Mouse (Mus musculus): ENCODE measurements at regions not wholly inside any gene's neighbourhood (a gene's known extent, or its start where the extent isn't known, plus 50 kb on each side); places are given as distances from the start of the nearest gene placed in this dataset.

DNA sequence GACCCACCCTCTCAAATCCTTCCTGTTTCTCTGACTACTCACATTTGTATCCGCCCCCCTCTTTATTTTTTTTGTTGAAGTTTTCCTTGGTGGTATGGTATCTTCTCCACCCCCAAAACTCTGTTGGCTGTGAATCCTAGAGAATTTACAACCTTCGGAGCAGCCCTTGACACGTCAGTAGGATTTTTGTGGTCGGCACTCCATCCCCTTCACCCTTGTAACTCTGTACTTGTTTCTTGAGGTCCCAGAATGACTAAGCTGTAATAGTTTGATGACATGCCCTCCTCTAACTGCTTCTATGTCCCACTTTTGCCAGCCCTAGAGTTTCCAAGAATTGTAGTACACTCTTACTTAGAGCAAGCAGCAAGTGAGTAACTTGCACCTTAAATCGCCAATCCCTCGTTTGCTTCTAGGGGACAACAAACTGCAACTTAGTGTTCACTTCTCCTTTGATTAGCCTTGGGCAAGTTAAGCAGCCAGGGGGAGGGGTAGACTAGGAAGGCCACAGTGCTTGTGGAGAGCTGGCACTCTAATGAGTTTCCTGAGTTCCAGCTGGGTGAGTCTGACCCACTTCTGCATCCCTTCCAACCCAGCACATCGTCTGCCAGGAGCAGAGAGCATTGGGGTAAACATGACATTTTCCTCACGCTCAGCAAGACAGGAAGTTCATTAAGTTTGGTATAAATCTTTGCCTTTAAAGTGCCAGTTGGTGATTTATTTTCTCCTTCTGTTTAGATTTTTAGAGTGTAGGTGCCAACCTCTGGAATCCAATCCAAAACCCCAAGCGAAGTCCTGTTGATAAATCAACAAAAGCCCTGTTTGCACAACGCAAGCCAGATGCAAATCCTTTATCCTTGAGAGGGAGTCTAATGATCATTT is 118.7 kb downstream of the Foxa2 start:
- DNase-seq (ENCODE audit: low spot score), result peak; percentile 94

GRCm38 (mm10) chr2:147926861-147927260 is 119.9 kb downstream of the Foxa2 start:
- DNase-seq (ENCODE audit: low spot score), result no peak

GRCm38 (mm10) chr2:147907341-147907740 is 139.4 kb downstream of the Foxa2 start:
- DNase-seq (ENCODE audit: low spot score), result no peak

GRCm38 (mm10) chr2:147905759-147906740 is 140.7 kb downstream of the Foxa2 start:
- DNase-seq (ENCODE audit: low spot score), result no peak

DNA sequence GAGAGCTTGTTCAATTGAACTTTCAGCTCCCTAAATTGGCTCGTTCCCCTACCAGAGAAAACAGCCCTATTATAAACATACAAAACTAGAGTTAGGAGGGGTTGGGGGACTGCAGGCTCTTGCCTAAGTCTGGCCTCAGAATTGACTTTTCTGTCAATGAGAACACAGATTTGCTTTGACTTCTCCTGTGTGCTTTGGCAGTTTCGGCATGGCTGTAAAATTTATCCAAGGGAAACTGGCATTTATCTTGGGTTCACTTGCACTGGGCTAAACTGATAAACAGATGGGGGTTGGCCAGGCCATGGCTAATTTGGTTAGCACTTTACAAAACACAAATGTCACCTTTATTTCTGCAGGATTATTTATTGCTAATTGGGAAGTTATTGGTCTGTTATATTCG is 141.7 kb downstream of the Foxa2 start:
- DNase-seq (ENCODE audit: low spot score), result no peak

DNA sequence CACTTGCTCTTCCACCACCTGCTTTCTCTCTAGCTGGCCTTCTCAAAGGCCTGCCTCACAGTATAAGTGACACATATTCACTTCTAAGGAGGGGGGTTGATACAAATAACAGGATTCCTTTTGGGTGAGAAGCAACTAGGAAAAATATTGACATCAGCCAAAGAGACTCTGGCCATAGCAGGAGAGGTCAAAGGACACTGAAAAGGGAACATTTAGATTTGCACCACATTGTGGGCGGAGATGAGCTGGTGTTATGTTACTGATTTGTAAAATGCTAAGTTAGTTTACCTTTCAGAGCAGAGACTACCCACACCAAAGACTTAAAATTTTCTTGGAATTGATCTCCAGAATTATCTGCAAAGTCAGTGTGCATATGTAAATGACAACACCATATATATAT is 147.5 kb downstream of the Foxa2 start:
- DNase-seq (ENCODE audit: low spot score), result no peak

- peak; percentile 39 for DNase-seq (ENCODE audit: low spot score)
Measured at GRCm38 (mm10) chr2:147895691-147896090, 151.1 kb downstream of the Foxa2 start.

- DNase-seq (ENCODE audit: low spot score), result no peak
Measured at GRCm38 (mm10) chr2:147894213-147894612, 152.6 kb downstream of the Foxa2 start.

GRCm38 (mm10) chr2:147886191-147886590 is 160.6 kb downstream of the Foxa2 start:
- no peak for DNase-seq (ENCODE audit: low spot score)

GRCm38 (mm10) chr2:147877907-147878306 is 168.9 kb downstream of the Foxa2 start:
- DNase-seq (ENCODE audit: low spot score), result no peak

DNA sequence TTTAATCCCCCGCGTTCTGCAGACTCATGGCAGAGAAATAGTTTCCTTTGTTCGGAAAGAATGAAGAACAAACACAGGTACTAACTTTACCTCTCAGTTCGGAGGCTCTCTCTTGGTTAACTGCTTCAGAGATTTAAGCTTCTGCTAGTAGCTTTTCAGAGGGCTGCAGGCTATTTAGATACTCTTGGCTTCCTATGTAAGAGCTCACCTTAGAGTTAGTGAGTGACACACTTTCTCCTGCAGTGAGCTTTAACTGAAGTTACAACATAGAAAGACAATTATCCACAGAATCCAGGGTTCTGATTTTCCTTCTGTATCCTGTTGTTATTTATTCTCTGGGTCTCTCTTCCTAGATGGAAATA is 169.2 kb downstream of the Foxa2 start:
- no peak for DNase-seq (ENCODE audit: low spot score)

DNA sequence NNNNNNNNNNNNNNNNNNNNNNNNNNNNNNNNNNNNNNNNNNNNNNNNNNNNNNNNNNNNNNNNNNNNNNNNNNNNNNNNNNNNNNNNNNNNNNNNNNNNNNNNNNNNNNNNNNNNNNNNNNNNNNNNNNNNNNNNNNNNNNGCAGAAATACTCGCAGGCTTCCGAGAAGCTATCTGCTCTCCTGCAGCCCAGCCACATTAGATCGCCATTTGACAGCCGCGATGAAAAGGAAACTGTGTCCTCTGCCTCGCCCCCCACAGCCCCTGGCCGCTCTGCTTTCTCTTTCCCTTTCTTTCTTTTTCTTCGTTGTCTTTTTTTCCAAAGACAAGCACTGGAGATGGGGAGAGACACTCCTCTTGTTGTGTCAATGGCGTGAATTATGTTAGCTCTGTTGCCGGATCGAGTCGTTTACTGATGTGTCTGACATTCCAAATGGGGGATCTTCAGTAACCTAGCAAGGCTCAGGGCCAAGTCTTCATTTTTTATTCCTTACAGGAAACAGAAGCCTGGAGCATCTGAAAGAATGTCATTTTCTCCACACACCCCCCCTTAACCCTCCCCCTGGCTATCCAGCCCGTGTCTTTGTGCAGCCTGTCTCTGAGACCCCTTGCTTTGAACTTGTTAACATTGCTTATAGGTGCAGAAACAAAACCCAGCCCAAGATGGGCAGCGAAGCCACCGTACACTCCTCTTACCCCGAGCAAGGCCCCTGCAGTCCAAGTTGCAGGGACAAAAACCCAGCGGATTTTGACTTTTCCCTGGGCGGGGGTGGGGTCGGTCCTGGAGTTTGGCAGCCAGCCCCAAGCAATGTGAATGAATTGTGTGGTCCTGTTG is 169.8 kb downstream of the Foxa2 start:
- DNase-seq (ENCODE audit: low spot score), result no peak

DNA sequence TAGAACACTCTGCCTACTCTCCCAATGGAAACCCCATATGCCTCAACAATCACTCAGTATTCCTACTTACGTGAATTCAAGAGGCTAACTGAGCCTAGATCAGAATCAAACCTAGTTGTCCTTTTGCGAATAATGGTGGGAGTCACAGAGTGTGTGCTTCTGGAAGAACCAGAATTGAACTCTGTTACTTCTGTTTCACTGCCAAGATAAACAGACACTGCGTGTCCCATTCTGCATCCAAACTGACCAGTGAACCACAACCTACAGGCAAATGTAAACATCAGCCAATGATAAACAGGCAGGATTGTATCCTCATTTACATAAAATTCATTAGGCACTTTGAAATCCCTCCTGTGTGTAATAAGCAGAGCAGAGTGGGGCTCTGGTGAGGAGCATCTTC is 173.8 kb downstream of the Foxa2 start:
- no peak for DNase-seq (ENCODE audit: low spot score)

- no peak for DNase-seq (ENCODE audit: low spot score)
Measured at GRCm38 (mm10) chr2:147851186-147851802, 195.5 kb downstream of the Foxa2 start.

GRCm38 (mm10) chr2:147846968-147847749 is 199.6 kb downstream of the Foxa2 start:
- DNase-seq (ENCODE audit: low spot score), result peak; percentile 33

DNA sequence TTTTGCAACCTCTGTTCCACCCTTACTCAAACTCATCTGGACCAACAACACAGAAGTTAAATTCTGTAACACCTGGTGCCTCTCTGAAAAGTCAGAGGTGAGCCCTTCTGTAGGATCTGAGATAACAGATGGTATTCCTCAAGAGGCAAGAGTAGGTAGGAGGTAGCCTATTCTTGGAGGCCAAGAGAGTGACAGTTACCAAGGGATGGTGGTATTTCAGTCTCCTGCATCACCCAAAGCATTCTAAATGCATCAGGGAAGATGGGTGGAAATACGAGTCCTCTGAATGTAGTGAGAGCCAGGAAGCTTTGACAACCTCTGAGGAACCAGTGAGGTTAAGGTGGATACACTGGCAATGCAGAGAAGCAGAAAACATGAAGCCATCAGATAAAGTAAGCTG is 201.5 kb downstream of the Foxa2 start:
- DNase-seq (ENCODE audit: low spot score), result no peak

DNA sequence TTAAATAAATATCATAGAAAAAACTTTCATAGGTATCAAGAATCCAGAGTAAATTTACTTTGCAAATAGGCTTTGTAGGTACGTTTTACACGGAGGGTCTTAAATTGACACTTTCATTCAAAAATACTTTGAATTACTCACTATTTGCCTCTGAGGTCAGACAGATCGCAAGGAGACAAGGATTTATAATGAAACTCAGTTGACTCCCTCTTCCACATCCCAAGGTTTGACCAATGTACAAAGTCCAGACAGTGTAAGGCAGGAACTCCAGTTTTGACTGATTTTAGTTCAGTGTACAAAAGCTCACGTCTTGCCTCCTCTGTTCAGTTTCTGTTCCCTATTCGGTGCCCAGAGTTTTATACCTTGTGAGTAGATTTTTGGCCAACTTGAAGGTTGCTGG is 205.8 kb downstream of the Foxa2 start:
- DNase-seq (ENCODE audit: low spot score), result no peak

GRCm38 (mm10) chr2:147838613-147839012 is 208.2 kb downstream of the Foxa2 start:
- no peak for DNase-seq (ENCODE audit: low spot score)

DNA sequence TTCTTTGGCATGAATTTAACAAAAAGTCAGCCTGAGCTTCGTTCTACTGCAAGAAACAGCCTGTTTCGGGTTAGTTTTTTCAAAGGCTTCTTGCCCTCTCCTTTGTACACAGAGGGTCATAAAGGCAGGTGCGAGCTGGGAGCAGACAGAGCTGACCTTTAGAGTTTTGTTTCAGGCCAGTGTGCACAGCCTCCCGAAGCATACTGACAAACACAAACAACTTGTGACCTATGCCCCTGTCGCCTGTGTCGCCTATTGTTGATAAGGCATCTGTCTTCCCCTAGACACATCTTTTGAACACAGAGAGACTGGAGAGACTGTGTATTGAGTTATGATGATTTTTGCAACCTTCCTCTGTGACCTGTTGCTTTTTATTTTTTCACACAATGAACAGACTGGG is 216.2 kb downstream of the Foxa2 start:
- DNase-seq (ENCODE audit: low spot score), result no peak

GRCm38 (mm10) chr2:147816951-147817350 is 229.8 kb downstream of the Foxa2 start:
- DNase-seq (ENCODE audit: low spot score), result no peak

- DNase-seq (ENCODE audit: low spot score), result no peak
Measured at GRCm38 (mm10) chr2:147814231-147814630, 232.5 kb downstream of the Foxa2 start.
